Mouse (Mus musculus) retina, postnatal 1 day (tissue): Measurements from ENCODE around the gene Arhgap29.
A peak's percentile ranks its signal among the peaks of the same experiment; 100 is the strongest.

Experiments used
- DNase-seq: peaks from one replicate; pipeline ENCODE4 v3.0.0-alpha.2; 2012

Gene Arhgap29

DNA sequence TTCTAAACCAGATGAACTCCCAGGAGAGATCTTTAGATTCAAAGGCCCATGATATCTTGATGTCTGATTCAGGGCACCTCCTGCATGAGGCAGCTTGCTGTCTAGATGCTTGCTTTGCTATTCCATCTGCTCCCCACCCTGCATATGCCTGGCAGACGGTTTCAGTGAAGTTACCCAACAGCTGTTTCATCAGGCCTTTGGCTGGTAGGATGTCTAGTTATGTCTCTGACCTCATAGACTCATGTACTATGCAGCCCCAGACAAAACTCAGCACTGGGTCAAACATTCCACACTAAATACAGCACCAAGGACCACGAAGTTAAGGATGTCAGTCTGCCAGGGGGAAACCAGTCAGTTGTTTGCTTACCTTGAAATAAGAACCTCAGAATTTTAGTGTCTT is 6.4 kb upstream of the Arhgap29 start:
- DNase-seq = no peak

- no peak for DNase-seq
These were observed 5.6 kb upstream of the Arhgap29 start for GRCm38 (mm10) chr3:121946765-121947164.

DNA sequence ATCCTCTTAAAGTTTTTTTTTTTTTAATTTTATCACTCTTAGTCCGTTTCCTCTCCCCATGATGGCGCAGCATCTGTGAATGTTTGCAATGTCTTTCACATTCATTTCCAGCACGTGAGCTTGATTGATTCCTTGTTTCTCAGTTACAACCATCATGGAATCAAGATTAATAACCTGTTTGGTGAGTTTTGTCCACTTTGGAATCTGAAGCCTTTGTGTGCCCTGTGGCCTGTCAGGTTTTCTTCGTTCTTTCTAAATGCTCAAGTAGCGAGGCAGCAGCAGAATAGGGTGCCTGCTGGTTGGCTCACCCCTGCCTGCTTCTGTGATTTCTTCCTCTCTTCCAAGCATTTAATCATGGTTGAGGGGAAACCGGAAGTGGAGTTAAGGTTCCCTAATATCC is 2.2 kb upstream of the Arhgap29 start:
- DNase-seq = no peak

DNA sequence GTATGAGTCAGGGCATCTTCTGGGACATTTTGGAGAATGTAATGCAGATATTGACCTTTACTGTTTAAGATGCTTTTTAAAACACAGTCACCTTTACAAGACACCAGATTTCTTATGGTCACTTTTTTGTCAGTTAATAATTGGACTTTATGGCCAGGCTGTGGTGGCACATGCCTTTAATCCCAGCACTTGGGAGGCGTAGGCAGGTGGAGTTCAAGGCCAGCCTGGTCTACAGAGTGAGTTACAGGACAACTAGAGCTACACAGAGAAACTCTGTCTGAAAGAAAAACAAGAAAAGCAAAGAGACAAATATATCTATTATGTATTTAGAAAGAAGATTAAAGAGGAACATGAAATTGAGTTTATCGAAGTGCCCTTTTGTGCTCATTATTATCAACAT is 1.2 kb upstream of the Arhgap29 start:
- DNase-seq = no peak

DNA sequence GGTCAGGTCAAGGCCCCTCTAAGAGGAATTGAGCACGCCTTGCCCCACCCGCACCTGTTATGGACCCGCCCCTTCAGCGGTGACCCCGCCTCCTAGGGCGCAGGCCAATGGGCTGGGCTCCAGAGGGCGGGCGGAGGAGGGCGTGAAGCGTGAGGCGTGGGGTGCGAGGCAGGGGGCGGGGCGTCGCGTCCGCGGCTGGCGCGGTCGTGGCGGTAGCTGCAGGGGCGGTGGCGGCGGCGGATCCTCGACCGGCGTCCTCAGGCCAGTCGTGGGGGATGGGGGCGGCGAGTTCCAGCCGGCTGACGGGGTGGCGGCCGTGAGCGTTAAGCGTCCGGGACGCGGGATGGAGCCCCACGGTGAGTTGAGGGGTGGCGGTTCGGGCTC is 700 bp downstream of the Arhgap29 start:
- DNase-seq = peak; percentile 85

DNA sequence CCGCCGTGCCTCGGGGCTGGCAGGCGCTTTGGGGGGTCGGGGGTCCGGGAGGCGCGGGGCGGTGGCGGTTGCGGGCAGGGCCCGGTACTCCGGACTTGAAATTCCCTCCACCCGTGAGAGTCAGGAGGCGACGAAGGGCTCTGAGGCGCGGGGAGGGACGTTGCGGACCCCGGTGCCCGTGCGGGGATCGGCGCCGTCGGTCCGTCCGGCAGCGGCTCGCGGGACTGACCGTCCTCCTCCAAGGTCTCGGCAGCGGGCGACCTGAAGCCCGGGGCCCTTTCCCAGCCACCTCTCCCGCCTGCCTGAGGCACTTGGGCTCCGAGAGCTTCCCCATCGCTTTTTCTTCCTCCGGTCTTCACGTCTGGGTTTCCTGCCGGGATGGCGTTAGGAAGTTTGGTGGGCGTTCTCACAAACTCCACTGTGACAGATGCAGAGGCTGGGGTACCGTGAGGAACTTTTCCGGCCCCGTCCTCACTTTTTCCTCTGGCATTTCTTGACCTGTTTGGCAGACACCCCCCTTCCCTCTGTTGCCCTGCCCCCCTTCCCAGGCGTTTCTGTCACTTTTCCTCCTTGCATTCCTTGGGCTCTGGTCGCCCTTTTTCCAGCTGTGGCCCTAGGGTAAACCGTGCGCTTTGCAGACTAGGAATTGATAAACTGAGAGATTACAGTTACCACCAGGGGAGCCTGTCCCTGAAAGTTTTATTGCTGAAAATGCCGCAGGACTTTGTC is 1.3 kb downstream of the Arhgap29 start:
- peak; percentile 27 for DNase-seq

DNA sequence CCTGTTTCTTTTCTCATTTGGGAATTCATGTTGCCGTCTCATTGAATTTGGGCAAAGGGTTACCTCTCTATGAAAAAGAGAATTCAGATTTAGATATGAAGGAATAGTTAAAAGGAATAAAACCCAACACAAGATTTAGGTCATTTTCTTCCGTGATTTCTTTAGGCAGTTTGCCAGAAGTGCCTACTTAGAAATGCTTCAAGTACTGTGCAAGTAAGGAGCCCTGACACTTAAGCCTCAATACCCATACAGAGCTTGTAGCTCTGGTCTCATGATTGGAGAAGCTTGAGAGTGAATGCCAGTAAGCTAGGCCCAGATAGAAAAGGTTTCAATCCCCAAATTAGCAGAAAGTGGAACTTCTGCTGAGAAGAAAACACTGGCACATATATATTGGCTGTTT is 2.1 kb downstream of the Arhgap29 start:
- DNase-seq = peak; percentile 16

- no peak for DNase-seq
These were observed 3.2 kb downstream of the Arhgap29 start for GRCm38 (mm10) chr3:121955527-121955926.

DNA sequence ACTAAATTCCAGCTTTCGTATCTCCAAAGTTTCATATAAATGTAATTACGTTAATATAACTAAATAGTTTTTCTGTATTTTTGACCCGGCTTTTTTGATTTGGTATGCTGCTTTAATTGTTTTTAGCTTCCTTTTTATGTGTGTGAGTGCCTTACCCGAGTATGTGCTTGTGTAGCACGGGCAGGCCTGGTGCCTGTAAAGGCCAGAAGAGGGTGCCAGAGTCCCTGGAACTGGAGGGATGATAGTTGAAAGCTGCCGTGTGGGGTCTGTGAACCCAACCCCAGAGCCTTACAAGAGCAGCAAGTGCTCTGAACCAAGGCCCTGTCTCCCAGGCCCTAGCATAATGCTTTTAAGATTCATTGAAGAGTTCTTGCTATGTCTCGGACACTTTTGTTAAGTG is 4.4 kb downstream of the Arhgap29 start:
- no peak for DNase-seq

GRCm38 (mm10) chr3:121957606-121958344 is 5.4 kb downstream of the Arhgap29 start:
- no peak for DNase-seq

- DNase-seq = peak; percentile 81
These were observed 11.8 kb downstream of the Arhgap29 start for GRCm38 (mm10) chr3:121964173-121964572.

DNA sequence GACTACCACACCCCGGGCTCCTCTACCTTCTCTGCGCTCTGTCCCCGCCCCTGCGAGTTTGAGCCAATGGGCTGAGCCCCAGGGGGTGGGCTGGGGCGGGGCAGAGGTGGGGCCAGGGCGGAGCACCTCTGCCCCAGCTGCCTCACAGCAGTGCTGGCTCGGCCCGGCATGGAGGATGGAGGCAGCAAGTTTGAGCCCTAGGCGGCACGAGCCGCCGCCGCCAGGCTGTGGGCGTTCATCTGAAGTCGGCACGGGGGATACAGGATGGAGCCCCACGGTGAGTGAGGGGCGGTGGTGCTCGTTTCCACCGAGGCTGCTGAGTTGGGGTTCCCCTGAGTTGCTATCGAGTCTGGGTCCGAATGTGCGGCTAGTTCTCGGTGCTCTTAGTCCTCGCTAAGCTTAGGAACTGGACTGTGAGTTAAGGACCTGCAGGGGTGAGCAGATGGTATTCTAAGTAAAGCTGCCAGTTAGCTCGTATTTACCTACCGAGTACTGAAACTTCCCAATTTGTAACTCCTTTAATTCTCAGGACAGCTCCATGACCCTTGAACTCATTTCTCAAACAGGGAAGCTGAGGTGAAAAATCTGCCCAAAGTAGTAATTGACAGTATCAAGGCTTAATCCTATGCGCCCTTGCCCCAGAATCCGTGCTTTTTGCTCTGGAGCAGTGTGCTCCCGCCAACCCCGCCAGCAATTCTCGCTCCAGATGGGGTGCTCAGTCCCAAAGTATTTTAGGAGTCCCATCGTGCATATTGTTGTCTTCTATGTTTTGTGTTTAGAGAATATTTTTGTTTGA is 15.5 kb downstream of the Arhgap29 start:
- DNase-seq = peak; percentile 89

GRCm38 (mm10) chr3:121968621-121969020 is 16.3 kb downstream of the Arhgap29 start:
- peak; percentile 27 for DNase-seq

GRCm38 (mm10) chr3:121969451-121969850 is 17.1 kb downstream of the Arhgap29 start:
- no peak for DNase-seq

GRCm38 (mm10) chr3:121973761-121974160 is 21.4 kb downstream of the Arhgap29 start:
- DNase-seq = no peak

- DNase-seq = no peak
These were observed 23.0 kb downstream of the Arhgap29 start for GRCm38 (mm10) chr3:121975381-121975780.

DNA sequence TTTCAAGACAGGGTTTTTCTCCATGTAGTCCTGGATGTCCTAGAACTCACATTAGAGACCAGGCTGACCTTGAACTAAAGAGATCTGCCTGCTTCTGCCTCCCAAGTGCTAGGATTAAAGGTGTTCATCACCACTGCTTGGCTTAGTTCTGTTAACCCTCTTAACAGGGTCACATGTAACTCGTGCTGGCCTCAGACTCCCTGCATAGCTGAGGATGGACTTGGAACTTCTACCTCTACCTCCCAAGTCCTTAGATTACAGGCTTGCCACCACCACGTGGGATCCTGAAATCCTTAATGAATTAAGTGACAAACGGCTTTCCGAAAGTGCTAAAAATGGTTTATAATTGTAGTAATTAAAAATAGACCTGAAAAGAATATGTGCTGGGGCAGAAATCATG is 29.0 kb downstream of the Arhgap29 start:
- no peak for DNase-seq

- DNase-seq = no peak
These were observed 30.1 kb downstream of the Arhgap29 start for GRCm38 (mm10) chr3:121982450-121982849.

DNA sequence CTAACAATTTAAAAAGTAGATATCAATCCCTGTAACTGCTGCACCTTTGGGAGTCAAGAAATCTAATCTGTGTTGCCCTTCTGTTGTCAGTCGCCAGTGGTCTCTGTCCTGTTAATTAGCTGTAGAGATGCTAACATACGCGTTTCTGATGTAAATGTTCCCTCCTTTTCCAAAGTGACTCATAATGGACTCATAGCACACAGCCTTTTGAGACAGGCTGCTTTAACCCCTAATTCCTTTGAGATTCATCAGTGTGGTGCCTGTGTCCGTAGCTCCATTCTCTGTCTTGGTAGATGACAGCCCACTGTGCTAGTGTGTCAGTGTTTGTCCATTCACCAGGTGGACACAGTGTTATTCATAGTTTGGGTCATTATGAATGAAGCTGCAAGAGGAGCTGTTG is 42.8 kb downstream of the Arhgap29 start:
- DNase-seq = no peak

DNA sequence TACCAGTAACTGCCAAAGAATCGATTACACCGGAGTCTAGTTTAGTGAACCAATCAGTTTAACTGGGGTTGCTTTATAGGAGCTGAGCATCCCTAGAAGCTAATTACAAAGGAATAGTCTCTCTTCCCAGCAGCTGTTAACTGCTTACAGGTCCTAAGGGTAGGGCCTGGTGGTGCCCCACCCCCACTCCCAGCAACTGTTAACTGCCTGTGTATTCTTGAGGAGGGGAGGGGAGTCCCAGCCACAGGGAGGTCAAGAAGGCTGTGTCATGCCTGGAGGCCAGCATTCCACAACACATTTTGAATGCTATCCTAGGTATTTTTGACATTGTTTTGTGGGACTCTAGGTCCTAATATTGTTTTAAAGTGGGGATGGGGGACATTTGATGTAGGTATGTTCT is 47.6 kb downstream of the Arhgap29 start:
- no peak for DNase-seq

DNA sequence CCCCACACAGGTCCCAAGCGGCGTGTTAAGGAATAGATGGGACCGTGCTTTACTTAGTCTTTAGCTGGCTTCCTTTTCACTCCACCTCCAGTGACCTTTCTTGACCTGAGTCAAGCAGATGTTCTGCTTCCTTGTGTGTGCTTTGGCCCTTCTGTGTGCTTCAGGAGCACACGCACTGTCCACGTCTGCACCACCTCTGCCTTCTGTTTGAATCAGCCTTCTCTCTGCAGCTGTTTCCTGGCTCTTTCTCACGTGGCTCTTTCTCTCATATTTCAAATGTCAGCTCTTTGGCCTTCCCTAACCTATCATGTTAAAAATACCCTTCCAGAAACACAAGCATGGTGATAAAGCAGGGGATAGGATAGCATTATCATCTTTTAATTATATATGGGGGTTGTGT is 49.2 kb downstream of the Arhgap29 start:
- DNase-seq = no peak

DNA sequence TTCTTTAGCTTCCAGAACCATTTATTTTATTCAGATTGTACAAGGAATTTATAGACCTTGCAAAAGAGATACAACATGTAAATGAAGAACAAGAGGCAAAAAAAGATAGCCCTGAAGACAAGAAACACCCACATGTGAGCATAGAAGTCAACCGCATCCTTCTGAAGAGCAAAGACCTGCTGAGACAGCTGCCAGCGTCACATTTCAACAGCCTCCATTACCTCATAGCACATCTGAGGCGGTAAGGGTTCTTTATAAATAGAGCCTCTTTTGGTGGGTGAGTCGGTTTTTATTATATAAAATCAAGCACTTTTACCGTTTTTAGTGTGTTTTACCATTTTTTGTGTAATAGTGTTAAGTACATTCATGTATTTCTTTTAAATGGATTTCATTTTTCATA is 57.5 kb downstream of the Arhgap29 start:
- no peak for DNase-seq

GRCm38 (mm10) chr3:122010292-122010691 is 58.0 kb downstream of the Arhgap29 start:
- DNase-seq = no peak

GRCm38 (mm10) chr3:122012464-122012863 is 60.1 kb downstream of the Arhgap29 start:
- no peak for DNase-seq
